Mouse (Mus musculus) intestine, embryonic 16.5 days (tissue): ENCODE measurements around the gene Shox2. TPM values are rescaled to one million over a fixed set of nuclear protein-coding genes. Genes with fewer than 3 reads are reported as not detected.

Source experiments
- ATAC-seq: fragments of 200-750 bp; cut with Nextera tagmentation; 2 replicates; pipeline ENCODE4 v1.8.0; 2017; ENCODE audit warnings: moderate TSS enrichment, moderate library complexity
- H3K27ac ChIP-seq: fragments of 300-500 bp; sonication (generic); 2 replicates; pipeline ENCODE4 v1.5.1; 2014; ENCODE audit warnings: mild to moderate bottlenecking, low read length
- H3K27me3 ChIP-seq: fragments of 300-500 bp; sonication (generic); replicated peaks from 2 replicates; pipeline ENCODE4 v1.6.1; 2014; ENCODE audit warnings: low read length, control low read depth, mixed read lengths; ENCODE audit not compliant: control insufficient read depth, insufficient read depth
- H3K36me3 ChIP-seq: fragments of 300-500 bp; sonication (generic); 2 replicates; pipeline ENCODE4 v1.6.1; 2014; ENCODE audit warnings: low read length, control low read depth; ENCODE audit not compliant: control insufficient read depth, insufficient read depth
- H3K4me1 ChIP-seq: fragments of 300-500 bp; sonication (generic); 2 replicates; pipeline ENCODE4 v1.6.1; 2014; ENCODE audit warnings: low read length, control low read depth, mixed read lengths; ENCODE audit not compliant: control insufficient read depth, insufficient read depth
- H3K4me2 ChIP-seq: fragments of 300-500 bp; sonication (generic); 2 replicates; pipeline ENCODE4 v1.6.1; 2014; ENCODE audit warnings: low read depth, low read length, control low read depth
- H3K4me3 ChIP-seq: fragments of 300-500 bp; sonication (generic); 2 replicates; pipeline ENCODE4 v1.5.1; 2014; ENCODE audit warnings: mild to moderate bottlenecking, low read length
- H3K9ac ChIP-seq: fragments of 300-500 bp; sonication (generic); 2 replicates; pipeline ENCODE4 v1.6.1; 2014; ENCODE audit warnings: low read depth, low read length
- H3K9me3 ChIP-seq: fragments of 300-500 bp; sonication (generic); 2 replicates; pipeline ENCODE4 v1.6.1; 2016; ENCODE audit warnings: low read length, control low read depth; ENCODE audit not compliant: control insufficient read depth
- WGBS: fragments of 180-500 bp; shearing (Covaris S2); extraction: QIAGEN DNeasy Blood & Tissue Kit; methylation state at CpG from one replicate; pipeline ENCODE4 v1.1.7; 2014; 5-methylcytosine and 5-hydroxymethylcytosine counted together
- polyA plus RNA-seq: library from polyadenylated mRNA; unstranded; fragments of >200 nt; fragmentation: Nextera tagmentation; extraction: Ambion mirVana; gene quantifications from 2 replicates; pipeline ENCODE4 v1.2.1, GENCODE M21; 2015

The Shox2 gene
- 0.12 and 0.16 TPM in 2 replicates for polyA plus RNA-seq

DNA sequence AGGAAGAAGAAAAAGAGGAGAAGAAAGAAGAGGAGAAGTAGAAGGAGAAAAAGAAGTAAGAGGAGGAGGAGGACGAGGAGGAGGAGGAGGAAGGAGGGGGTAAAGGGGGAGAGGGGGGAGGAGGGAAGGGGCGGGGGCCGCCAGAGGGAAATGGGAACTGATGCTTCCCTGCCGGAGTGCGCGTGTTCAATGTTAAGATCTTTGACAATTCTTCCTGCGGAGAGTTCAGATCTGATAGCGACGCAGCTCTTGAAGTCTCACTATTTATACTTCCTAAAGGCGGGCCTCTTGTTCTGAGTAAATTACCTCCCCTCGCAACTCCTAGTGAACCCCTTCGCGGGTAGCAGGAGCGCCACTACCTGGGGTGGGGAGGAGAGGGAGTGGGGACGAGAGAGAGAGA is at the start of gene Shox2:
Gene Shox2, minus strand, starts transcription at position 66 of the 400 bp plus-strand sequence.
- ATAC-seq = no peak
- 3% methylated on average over 15 of the region's 15 CpGs for WGBS
- H3K27ac ChIP-seq = no peak within 1 kb of the TSS
- H3K36me3 ChIP-seq = no peaks in the 10 kb centered on the region
- peak within 1 kb of the TSS; percentile 73 for H3K4me2 ChIP-seq
- H3K27me3 ChIP-seq = peaks cover 47% of the 10 kb centered on the region
- H3K4me3 ChIP-seq = peak within 1 kb of the TSS; percentile 53
- H3K4me1 ChIP-seq = peaks cover 22% of the 10 kb centered on the region
- H3K9me3 ChIP-seq = no peaks in the 10 kb centered on the region
- no peak within 1 kb of the TSS for H3K9ac ChIP-seq

DNA sequence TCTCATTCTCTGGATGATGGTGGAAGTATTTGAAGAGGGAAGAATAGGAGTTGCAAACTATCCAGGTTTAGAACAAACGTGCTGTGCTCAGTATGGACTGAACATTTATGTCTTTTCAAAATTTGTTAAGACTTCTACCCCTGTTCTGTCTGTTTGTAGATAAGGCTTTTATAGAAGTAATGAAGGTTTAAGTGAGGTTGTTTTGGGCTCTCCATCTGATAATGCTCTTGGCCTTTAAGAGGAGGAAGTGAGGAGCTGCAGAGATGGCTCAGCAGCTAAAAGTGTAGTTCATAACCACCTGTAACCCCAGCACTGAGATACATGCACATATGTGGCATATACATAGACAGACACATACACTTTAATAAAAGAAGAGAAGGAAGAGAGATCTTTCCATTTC is 15.2 kb upstream of the Shox2 start:
- Histone ChIP-seq H3K9me3 (no peaks in the 10 kb centered on the region), H3K36me3 (peaks cover 6% of the 10 kb centered on the region; the same call in 1 of the 2 replicates), H3K9ac (no peak overlapping the region), H3K27ac (no peak overlapping the region), H3K4me2 (no peak overlapping the region), H3K4me3 (no peak overlapping the region), H3K27me3 (no peaks in the 10 kb centered on the region), H3K4me1 (no peaks in the 10 kb centered on the region)
- WGBS = 90% methylated on average over 1 of the region's 1 CpGs
- ATAC-seq = no peak

DNA sequence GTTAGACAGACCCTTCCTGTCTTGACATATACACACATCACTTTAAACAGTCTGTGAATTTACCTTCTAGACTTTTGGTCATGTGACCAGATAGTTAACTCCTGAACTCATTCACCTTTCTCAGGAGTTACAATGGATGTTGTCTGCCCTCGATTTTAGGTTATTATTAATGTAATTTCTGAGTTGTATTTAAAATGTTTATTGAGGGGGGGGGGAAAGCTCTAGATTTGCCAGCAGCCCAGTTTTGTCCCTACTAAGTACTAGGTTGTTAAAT is 4.7 kb upstream of the Shox2 start:
- 2% methylated on average over 1 of the region's 1 CpGs for WGBS
- H3K4me2 ChIP-seq = peak overlapping the region; percentile 70
- H3K4me3 ChIP-seq = peak overlapping the region; percentile 90
- peak overlapping the region; percentile 82 for H3K9ac ChIP-seq
- H3K4me1 ChIP-seq = peaks cover 15% of the 10 kb centered on the region
- H3K27me3 ChIP-seq = peaks cover 11% of the 10 kb centered on the region
- no peaks in the 10 kb centered on the region for H3K36me3 ChIP-seq
- no peaks in the 10 kb centered on the region for H3K9me3 ChIP-seq
- ATAC-seq = no peak
- no peak overlapping the region for H3K27ac ChIP-seq

DNA sequence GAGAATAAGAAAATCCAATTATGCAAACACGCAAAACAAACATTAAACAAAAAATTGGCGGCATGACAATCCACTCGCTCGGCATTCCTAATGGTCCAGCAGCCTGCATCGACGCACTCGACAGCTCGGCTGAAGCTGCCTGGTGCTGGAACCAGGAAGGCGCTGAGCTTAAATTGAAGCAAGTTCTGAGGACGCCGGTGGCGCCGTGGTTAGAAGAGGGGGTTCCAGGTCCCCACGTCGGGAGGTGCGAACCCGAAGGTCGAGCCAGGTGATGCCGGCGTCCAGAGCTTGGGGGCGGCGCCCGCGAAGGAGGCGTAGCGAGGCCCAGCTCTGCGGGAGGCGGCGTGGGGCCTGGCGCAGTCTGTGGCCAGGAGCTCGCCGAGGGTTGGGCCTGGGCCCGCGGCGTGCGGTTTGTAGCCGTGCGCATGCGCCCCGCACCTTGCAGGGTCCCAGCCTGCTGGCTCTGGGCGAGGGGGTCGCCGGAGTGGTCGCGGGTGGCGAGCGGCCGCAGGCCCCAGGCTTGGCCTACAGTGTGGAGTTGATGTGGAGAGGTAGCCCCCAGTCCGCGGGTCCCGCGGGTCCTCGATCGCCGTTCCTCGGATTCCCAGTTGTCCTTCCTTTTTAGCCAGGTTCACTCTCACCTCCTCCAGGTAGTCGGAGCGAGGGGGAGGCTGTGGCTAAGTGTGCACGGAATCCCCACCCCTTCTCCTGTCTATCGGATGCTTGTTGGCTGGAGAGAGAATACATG is 4.1 kb upstream of the Shox2 start:
- peaks cover 16% of the 10 kb centered on the region for H3K27me3 ChIP-seq
- H3K4me1 ChIP-seq = peaks cover 19% of the 10 kb centered on the region
- under 1% methylated on average over 56 of the region's 60 CpGs for WGBS
- H3K36me3 ChIP-seq = no peaks in the 10 kb centered on the region
- H3K9ac ChIP-seq = peak overlapping the region; percentile 82
- ATAC-seq = peak; percentile 95
- H3K4me3 ChIP-seq = peak overlapping the region; percentile 90
- no peaks in the 10 kb centered on the region for H3K9me3 ChIP-seq
- peak overlapping the region; percentile 70 for H3K4me2 ChIP-seq
- peak overlapping the region; percentile 43; the same call in 1 of the 2 replicates for H3K27ac ChIP-seq

DNA sequence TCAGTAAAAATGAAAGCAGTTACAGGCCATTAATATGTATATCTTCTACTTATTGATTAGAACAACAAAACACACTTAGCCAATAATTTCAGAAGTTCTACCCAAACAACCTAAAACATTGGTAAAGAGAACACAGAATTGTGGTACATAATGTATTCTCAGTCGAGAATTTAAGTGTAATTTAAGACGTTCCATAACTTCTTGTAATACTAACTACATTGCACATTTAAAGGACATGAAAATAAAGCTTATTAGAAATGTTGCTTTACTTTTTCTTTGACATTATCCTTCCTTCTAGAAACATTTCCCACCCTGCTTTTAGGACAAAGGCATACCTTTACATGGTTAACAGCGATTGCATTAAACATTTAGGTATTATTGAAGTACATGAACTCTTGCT is 1.9 kb upstream of the Shox2 start:
- no peaks in the 10 kb centered on the region for H3K36me3 ChIP-seq
- ATAC-seq = no peak
- H3K4me3 ChIP-seq = no peak overlapping the region
- no peaks in the 10 kb centered on the region for H3K9me3 ChIP-seq
- 12% methylated on average over 3 of the region's 3 CpGs for WGBS
- no peak overlapping the region for H3K4me2 ChIP-seq
- no peak overlapping the region for H3K27ac ChIP-seq
- H3K27me3 ChIP-seq = peaks cover 29% of the 10 kb centered on the region
- peaks cover 23% of the 10 kb centered on the region for H3K4me1 ChIP-seq
- no peak overlapping the region for H3K9ac ChIP-seq

DNA sequence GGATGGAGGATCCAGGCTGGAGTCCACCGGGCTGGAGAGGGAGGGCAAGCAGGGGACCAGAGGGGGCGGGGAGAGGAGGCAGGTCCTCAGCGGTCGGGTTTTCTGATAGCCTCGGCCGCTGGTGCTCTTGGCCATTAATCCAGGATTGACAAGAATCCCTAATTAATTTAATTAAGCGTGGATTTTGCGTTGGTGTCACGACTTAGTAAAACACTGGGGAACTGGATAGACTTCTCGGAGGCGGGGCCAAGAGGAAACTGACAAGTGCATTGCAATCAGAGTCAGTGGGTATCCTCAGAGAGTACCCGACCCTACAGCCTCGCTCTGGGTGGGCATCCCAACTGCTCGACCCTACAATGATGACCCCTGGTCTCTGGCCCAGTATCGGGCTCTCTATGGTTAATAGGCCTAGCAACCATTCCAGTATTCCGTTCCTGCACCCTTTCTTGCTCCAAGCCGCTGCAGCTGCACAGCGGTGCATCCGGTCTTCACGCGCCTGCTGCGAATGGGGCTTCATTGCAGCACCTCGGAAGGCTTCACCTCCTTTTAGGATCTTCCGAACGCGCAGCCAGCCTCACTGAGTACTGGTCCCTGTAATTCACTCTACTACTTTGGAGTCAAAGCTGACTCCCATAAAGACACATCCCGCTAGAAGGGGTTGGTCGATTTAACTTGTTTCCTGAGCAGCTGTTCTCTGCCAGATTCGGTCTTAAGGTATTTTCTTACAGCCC is 775 bp upstream of the Shox2 start:
- no peak for ATAC-seq
- no peak overlapping the region for H3K27ac ChIP-seq
- H3K27me3 ChIP-seq = peaks cover 40% of the 10 kb centered on the region
- peaks cover 23% of the 10 kb centered on the region for H3K4me1 ChIP-seq
- H3K4me3 ChIP-seq = 0 out of 2 replicates have a peak overlapping the region, but pooled peaks have one; percentile 7
- H3K4me2 ChIP-seq = no peak overlapping the region
- H3K9me3 ChIP-seq = no peaks in the 10 kb centered on the region
- no peak overlapping the region for H3K9ac ChIP-seq
- WGBS = 1% methylated on average over 29 of the region's 29 CpGs
- H3K36me3 ChIP-seq = no peaks in the 10 kb centered on the region

DNA sequence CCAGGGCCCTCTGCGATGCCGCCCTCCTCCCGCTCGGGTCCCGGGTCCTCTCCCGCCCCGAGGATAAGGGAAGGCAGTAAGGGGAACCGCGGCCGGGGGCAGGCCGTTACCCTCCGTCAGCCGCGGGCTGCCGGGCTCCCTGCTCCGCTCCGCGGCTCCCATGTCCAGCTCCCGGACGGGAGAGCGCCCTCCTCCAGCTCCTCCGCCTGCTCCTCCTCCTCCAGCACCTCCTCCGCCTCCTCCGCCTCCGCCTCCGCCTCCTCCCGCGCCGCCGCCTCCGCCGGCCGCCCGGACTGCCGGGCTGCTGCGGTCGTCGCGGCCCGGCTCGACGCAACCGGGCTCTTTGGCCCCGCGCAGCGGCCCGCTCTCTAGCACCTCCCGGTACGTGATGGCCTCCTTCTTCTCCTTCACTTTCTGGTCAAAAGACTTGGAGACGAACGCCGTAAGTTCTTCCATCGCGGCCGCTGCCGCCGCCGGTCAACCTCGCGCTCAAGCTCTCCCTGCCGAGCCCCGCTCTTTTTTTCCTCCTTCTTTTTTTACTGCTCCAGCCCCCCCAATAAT is 390 bp downstream of the Shox2 start, which contains the start of gene Rsrc1:
Gene Rsrc1, plus strand, starts transcription at position 290 of the 561 bp plus-strand sequence.
- peak; percentile 36 for ATAC-seq
- H3K4me2 ChIP-seq = peak within 1 kb of the TSS; percentile 73
- peaks cover 48% of the 10 kb centered on the region for H3K27me3 ChIP-seq
- H3K4me1 ChIP-seq = peaks cover 17% of the 10 kb centered on the region; the same call in 1 of the 2 replicates
- no peaks in the 10 kb centered on the region for H3K36me3 ChIP-seq
- no peak within 1 kb of the TSS for H3K27ac ChIP-seq
- H3K4me3 ChIP-seq = peak within 1 kb of the TSS; percentile 53
- H3K9ac ChIP-seq = no peak within 1 kb of the TSS
- H3K9me3 ChIP-seq = no peaks in the 10 kb centered on the region
- under 1% methylated on average over 41 of the region's 62 CpGs for WGBS

DNA sequence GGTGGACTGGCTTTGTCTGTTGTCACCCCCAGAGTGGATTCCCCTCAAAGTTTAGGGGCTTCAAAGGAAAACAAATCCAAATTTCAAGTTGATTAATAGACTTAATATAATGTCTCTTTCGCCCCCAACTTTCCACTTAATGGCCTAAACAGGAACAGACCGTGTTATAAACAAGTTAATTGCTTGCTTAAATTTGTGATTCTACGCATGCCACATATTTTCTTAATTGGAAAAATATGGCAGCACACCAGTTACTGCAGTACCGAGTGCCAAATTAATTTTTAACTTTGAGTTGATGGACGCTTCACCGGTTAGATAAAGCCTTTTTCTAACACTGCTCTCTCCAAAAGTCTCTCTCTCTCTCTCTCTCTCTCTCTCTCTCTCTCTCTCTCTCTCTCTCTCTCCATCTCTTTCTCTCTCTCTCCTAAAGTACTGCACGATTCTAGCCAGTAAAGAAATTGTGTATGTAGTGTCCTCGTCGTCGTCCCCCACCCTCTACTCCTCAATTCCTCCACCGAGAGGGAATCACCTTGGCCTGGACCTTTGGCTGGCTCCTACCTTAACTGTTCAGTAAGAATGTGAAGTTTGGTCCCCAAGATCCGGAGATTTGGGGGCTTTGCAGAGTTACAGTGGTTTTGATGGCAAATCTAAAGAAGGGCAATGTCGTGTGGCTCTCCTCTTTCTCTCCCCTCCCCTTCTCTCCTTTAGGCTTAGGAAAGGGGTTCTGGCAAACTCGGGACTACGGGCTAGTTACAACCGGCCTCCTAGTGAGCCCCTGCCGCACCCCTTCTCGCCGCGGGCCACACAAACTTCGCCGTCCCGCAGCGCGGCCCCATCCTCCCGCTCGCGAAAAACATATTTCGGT is 1.2 kb downstream of the Shox2 start:
- no peaks in the 10 kb centered on the region for H3K9me3 ChIP-seq
- H3K27me3 ChIP-seq = peaks cover 51% of the 10 kb centered on the region
- H3K4me1 ChIP-seq = peaks cover 17% of the 10 kb centered on the region; the same call in 1 of the 2 replicates
- peak overlapping the region; percentile 53 for H3K4me3 ChIP-seq
- H3K36me3 ChIP-seq = no peaks in the 10 kb centered on the region
- 0 out of 2 replicates have a peak, but pooled peaks have one; percentile 9 for ATAC-seq
- H3K4me2 ChIP-seq = peak overlapping the region; percentile 73
- H3K9ac ChIP-seq = no peak overlapping the region
- no peak overlapping the region for H3K27ac ChIP-seq
- WGBS = 3% methylated on average over 29 of the region's 29 CpGs
